Mouse (Mus musculus) embryonic stem cell, embryonic (primary cell): ENCODE data around the gene 1700088E04Rik.

Experiments used
- CTCF ChIA-PET, 4 experiments: fragments of 300-600 bp in 2 of 4; fragments of 350-600 bp in 2 of 4; sonication (Branson Sonifier 250); formaldehyde crosslinking; loops; one replicate each; lab custom pipeline; 2022; ENCODE audit warnings: inconsistent platforms in 2 of 4; lab: Charles Lee
- POLR2A ChIA-PET, 4 experiments: fragments of 300-600 bp in 2 of 4; fragments of 350-600 bp in 2 of 4; sonication (Branson Sonifier 250); formaldehyde crosslinking; loops; one replicate each; lab custom pipeline; 2022; ENCODE audit warnings: antibody characterized with exemption in 4 of 4, inconsistent platforms in 1 of 4; lab: Charles Lee

1700088E04Rik gene

GRCm38 (mm10) chr15:79122546-79122945 lies 18.5 kb downstream of the 1700088E04Rik start:
- CTCF ChIA-PET, result no interaction called here
- POLR2A ChIA-PET, result interaction anchor here in 3 of 4 experiments (0.6 to 3.1 kb wide), 4 partner anchors 12 to 96 kb away, joined by 3 to 10 read pairs (median 6); no protein-coding TSS in a partner anchor

- ChIA-PET CTCF (no interaction called here), POLR2A (interaction anchor here in 3 of 4 experiments (0.6 to 3.1 kb wide), 4 partner anchors 12 to 96 kb away, joined by 3 to 10 read pairs (median 6); no protein-coding TSS in a partner anchor)
These were observed 18.9 kb downstream of the 1700088E04Rik start for GRCm38 (mm10) chr15:79122119-79122518.

DNA sequence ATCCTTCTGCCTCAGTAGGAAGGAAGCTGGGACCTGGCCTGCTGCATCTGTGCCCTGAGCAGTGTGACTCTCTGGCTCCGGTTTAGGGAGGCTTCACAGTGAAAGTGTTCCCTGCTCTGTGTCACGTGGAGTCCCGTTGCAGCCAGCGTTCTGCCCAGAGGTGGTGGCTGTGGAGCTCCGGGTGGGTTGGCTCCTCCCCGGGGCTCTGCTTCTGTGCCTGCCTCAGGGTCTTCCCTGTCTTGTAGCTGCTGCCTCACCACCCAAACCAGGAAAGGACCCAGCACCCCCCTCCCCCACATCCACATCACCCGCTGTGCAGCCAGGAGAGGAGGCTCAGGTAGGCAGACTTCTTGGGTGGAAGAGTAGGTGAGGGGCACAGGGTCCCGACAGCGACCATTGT lies 21.6 kb downstream of the 1700088E04Rik start:
- CTCF ChIA-PET, result interaction anchor here in 3 of 4 experiments (0.6 to 4.6 kb wide), 6 partner anchors 8 to 123 kb away, joined by 3 to 33 read pairs (median 3); no protein-coding TSS in a partner anchor

DNA sequence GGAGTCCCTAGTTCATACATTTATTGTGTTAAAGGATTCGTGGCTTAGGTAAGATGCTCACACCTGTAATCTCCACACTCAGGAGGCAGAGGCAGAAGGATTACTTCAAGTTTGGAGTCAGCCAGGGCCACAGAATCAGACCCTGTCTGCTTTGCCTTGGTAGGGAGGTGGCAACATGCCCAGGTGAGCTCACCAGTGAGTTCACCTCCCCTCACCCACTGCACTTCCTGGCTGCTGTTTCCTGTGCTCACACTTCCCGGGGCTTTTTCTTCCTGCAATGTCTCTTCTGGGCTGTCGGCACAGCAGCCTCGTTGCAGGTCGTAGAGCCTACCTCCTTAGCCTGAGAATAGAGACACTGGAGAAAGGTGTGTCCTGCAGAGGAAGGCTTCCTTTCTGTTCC lies 25.8 kb downstream of the 1700088E04Rik start:
- POLR2A ChIA-PET, result interaction anchor here in 2 of 4 experiments (0.6 to 3.2 kb wide), 2 partner anchors 11 to 20 kb away, joined by 3 to 13 read pairs; no protein-coding TSS in a partner anchor
- CTCF ChIA-PET, result interaction anchor here in 2 of 4 experiments (1.2 to 2.4 kb wide), 3 partner anchors 12 to 13 kb away, joined by 3 to 7 read pairs (median 4); no protein-coding TSS in a partner anchor

More for the DNA sequence above, 21.6 kb downstream of the 1700088E04Rik start:
- POLR2A ChIA-PET, result interaction anchor here in 2 of 4 experiments (0.8 to 4.2 kb wide), 16 partner anchors 9 to 172 kb away, joined by 3 to 18 read pairs (median 4); partner anchors contain the start of genes 1700088E04Rik (in 1 of the 2), Micall1 (in 1 of the 2) and Triobp (in 1 of the 2)

DNA sequence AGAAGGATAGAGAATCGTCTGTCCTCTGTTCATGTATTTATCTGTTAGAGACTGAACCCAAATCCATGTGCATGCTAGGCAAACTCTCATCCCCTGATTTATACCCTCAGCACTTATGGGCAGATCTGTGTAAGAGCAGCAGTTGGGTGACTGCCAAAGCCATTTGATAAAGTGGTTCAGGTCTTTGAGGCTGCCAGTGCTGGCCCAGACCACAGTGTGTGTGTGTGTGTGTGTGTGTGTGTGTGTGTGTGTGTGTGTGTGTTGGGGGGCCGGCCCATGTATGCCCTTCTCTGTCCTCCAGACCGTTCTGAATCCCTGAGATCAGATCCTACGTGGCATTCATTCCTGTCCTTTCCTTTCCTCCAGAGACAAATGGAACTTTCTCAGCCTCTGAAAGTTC lies 29.3 kb downstream of the 1700088E04Rik start:
- CTCF ChIA-PET, result no interaction called here
- POLR2A ChIA-PET, result interaction anchor here in 1 of 4 experiments (2.0 to 2.2 kb wide), 2 partner anchors 12 to 50 kb away, joined by 4 to 10 read pairs; no protein-coding TSS in a partner anchor

GRCm38 (mm10) chr15:79110528-79110927 lies 30.5 kb downstream of the 1700088E04Rik start:
- CTCF ChIA-PET, result interaction anchor here in 1 of 4 experiments (1.1 to 1.8 kb wide), 4 partner anchors 16 to 38 kb away, joined by 3 to 8 read pairs (median 4); no protein-coding TSS in a partner anchor
- POLR2A ChIA-PET, result interaction anchor here in 2 of 4 experiments (1.0 to 3.2 kb wide), 13 partner anchors 9 to 51 kb away, joined by 3 to 18 read pairs (median 4); partner anchors contain the start of gene Eif3l (in 1 of the 2)

DNA sequence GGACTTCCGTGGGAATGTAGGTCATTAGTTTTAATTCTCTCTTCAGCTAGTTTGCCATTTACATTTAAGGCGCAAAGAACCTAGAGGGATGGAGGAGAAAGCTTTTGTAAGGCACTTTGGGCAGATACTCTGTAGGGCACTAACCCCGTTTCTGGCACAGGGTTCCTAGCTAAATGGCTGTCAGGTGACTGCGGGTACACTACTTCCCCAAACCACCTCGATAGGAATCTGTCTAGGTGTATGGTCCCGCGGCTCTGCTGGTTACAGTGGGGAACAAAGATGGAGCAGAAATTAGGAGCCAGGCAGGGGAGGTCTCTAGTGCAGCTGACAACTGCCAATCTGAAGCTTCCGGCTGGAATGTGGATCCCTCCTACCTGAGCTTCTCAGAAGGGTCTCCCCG lies 31.0 kb downstream of the 1700088E04Rik start:
- POLR2A ChIA-PET, result interaction anchor here in 2 of 4 experiments (0.9 to 3.2 kb wide), 15 partner anchors 9 to 51 kb away, joined by 3 to 18 read pairs (median 4); partner anchors contain the start of gene Eif3l (in 1 of the 2)
- CTCF ChIA-PET, result interaction anchor here in 2 of 4 experiments (1.0 to 2.4 kb wide), 6 partner anchors 11 to 38 kb away, joined by 3 to 16 read pairs (median 4); no protein-coding TSS in a partner anchor

DNA sequence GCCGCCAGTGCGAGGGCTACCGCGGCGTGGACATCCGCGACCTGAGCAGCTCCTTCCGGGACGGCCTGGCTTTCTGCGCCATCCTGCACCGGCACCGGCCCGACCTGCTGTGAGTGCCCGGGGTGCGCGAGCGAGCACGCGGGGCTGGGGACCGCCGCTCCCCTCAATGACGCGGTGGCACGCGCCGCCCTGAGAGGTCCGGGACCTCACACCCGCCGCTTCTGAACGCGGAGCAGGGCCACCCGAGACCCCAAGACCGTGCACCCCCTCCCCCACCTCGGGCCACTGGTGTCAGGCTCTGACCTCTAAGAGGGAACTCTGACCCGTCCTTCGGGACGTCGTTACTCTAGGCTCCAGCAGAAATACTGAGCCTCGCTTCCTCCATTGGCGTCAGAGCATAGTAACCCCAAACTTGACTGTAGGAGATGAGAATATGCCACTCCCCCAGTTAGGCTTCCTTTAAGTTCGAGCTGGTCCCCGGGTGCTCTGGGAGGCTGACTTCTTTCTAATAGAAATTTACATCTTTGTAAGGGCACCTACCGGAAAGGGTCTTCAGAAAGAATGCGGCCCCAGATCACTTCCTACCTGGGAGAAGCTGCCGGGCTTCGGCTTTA lies 31.6 kb downstream of the 1700088E04Rik start:
- ChIA-PET POLR2A (interaction anchor here in 3 of 4 experiments (0.9 to 3.2 kb wide), 22 partner anchors 10 to 182 kb away, joined by 3 to 18 read pairs (median 4); partner anchors contain the start of genes 1700088E04Rik (in 1 of the 3), Ankrd54 (in 1 of the 3), Eif3l (in 1 of the 3) and Polr2f (in 1 of the 3)), CTCF (interaction anchor here in 2 of 4 experiments (1.0 to 2.4 kb wide), 6 partner anchors 12 to 39 kb away, joined by 3 to 16 read pairs (median 4); no protein-coding TSS in a partner anchor)

DNA sequence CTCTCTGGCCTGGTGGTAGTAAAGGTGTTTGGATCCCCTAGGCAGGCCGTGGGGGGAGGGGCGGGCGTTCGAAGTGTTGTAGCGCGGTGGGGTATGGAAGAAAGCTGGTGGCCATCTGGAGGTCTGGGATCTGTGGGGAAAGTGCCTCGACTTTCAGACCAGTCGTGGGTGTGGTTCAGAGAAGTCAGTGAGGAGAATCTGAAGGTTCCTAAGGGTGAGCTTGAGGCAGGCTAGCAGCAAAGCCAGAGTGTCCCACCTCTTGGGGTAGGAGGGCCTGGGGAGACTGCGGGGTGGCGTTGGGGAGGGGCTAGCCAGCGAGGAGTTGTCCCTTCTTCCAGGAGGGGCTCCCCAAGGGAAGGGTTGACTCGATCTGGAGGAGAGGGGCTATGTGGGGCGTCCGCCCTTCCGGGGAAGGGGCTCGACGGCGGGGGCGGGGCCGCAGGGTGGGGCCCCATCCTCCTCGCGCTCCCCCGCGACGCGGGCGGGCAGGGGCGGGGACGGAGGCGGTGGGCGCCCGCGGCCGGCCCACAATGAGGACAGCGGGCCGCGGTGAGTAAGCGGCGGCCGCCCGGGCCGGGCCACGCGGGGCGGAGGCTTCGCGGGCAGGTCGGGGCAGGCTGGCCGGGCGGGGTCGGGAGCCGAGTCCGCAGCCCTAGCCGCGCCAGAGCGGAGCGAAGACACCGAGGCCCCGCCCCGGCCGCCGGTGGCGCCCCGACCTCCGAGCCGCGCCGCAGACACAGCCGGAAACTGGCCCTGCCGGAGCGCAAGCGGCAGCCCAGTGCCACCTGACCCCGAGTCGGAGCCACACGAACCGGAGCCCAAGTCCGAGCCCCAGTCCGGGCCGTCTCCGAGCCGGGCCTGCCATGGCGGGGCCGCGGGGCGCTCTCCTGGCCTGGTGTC lies 32.4 kb downstream of the 1700088E04Rik start, which contains the start of gene Micall1:
Micall1 (plus strand) TSS at position 478 of the 900 bp plus-strand sequence.
- ChIA-PET CTCF (interaction anchor here in 2 of 4 experiments (0.8 to 2.4 kb wide), 5 partner anchors 9 to 40 kb away, joined by 3 to 16 read pairs (median 4); no protein-coding TSS in a partner anchor), POLR2A (interaction anchor here (0.5 to 3.2 kb wide), 24 partner anchors 9 to 244 kb away, joined by 3 to 18 read pairs (median 4); partner anchors contain the start of genes 1700088E04Rik (in 1 of the 4), Ankrd54 (in 1 of the 4), Eif3l (in 1 of the 4) and H1f0 (in 1 of the 4))

DNA sequence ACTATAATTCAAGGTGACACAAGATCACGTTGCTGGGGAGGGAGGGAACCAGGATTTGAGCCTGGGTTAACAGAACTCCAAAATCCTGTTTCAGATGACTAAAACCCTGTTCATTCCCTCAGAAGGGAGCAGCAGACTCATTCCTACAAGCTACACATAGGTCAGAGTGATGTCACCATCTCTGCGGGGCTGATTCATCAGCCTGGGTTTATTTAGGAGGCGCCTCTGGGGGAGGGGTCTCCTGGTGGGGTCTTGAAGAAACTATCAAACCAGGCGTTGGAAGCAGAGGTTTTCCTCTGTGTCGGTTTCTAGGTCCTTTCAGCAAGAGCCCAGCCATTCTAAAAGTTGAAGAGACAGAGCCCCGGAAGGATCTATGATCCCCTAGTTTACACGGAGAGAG lies 33.1 kb downstream of the 1700088E04Rik start:
- ChIA-PET POLR2A (interaction anchor here in 3 of 4 experiments (0.6 to 3.2 kb wide), 17 partner anchors 8 to 1424 kb away, joined by 3 to 18 read pairs (median 4); partner anchors contain the start of genes 1700088E04Rik (in 1 of the 3), Ankrd54 (in 1 of the 3), H1f0 (in 1 of the 3) and Polr2f (in 1 of the 3)), CTCF (interaction anchor here in 1 of 4 experiments (0.8 to 2.4 kb wide), 3 partner anchors 9 to 41 kb away, joined by 4 to 16 read pairs (median 5); no protein-coding TSS in a partner anchor)

DNA sequence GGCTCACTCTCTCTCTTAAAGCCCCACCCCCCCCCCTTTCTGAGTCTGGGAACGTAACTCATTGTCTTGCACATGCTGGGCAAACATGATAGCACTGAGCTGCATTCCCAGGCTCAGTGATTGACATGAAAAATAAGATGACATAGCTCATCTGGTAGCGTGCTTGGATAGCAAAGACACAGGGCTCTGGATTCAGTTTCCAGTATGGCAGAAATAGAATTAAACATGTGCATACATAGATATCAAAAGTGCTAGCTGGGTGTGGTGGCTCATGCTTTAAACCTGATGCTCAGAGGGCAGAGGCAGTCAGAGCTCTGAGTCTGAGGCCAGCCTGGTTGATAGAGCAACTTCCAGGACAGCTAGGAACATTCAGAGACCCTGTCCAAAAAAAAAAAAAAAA lies 35.2 kb downstream of the 1700088E04Rik start:
- CTCF ChIA-PET, result interaction anchor here in 1 of 4 experiments (0.5 to 0.6 kb wide), 2 partner anchors 42 to 185 kb away, joined by 3 to 7 read pairs; no protein-coding TSS in a partner anchor
- POLR2A ChIA-PET, result interaction anchor here in 3 of 4 experiments (0.5 to 2.1 kb wide), 5 partner anchors 11 to 157 kb away, joined by 3 to 4 read pairs (median 3); no protein-coding TSS in a partner anchor

DNA sequence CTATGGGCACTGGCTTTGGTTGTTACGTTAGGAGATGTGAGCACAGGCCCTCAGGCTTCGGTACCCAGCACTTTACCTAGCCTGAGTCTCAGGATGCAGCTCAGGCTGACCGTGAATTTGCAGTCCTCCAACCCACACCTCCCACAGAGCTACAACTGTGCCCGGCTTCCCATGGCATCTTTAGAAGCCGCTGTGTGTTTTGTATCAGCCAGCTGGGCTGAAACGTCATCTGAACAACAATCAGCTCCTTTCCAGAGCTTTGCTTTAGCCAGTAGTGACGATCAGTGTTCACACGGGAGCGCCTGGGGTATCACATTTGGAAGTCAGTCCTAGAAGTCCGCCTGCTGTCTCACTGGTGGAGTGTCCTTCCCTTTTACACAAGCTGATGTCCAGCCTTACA lies 37.8 kb downstream of the 1700088E04Rik start:
- ChIA-PET POLR2A (interaction anchor here in 1 of 4 experiments (0.6 to 1.3 kb wide), 2 partner anchors 9 to 56 kb away, joined by 3 read pairs; no protein-coding TSS in a partner anchor), CTCF (interaction anchor here in 2 of 4 experiments (1.0 to 1.4 kb wide), 4 partner anchors 25 to 1005 kb away, joined by 3 read pairs; no protein-coding TSS in a partner anchor)

DNA sequence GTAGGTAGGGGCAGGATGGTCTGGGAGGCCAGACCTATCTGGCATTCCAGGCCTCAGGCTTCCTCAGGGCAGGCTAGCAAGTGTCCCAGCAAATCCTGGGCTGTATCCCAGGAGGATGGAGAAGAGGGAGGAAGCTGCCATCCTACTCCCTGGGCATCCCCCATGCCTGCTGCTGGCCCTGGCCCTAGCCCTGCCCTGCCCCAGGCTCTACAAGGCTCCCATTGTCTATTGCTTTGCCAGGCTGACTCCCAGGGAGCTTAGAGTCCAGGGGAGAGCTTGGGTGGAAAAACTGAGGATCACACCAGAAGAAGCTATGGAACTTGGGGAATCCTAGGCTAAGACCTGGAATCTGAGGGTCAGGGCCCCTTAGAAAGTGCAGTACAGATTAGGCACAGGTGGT lies 39.5 kb downstream of the 1700088E04Rik start:
- ChIA-PET CTCF (interaction anchor here in 3 of 4 experiments (0.7 to 1.4 kb wide), 3 partner anchors 38 to 206 kb away, joined by 3 read pairs; no protein-coding TSS in a partner anchor), POLR2A (interaction anchor here in 2 of 4 experiments (0.6 to 0.9 kb wide), 3 partner anchors 18 to 182 kb away, joined by 3 read pairs; no protein-coding TSS in a partner anchor)

GRCm38 (mm10) chr15:79100391-79100790 lies 40.7 kb downstream of the 1700088E04Rik start:
- ChIA-PET CTCF (interaction anchor here in 3 of 4 experiments (0.6 to 2.1 kb wide), 3 partner anchors 18 to 107 kb away, joined by 6 to 14 read pairs (median 7); no protein-coding TSS in a partner anchor), POLR2A (interaction anchor here in 3 of 4 experiments (0.6 to 2.7 kb wide), 10 partner anchors 8 to 117 kb away, joined by 3 to 12 read pairs (median 4); partner anchors contain the start of gene Micall1 (in 2 of the 3))

GRCm38 (mm10) chr15:79099456-79099855 lies 41.6 kb downstream of the 1700088E04Rik start:
- POLR2A ChIA-PET, result interaction anchor here in 3 of 4 experiments (0.6 to 2.7 kb wide), 8 partner anchors 9 to 151 kb away, joined by 3 to 12 read pairs (median 4); partner anchors contain the start of gene Micall1 (in 2 of the 3)
- CTCF ChIA-PET, result interaction anchor here in 2 of 4 experiments (0.7 to 2.1 kb wide), 7 partner anchors 9 to 151 kb away, joined by 3 to 14 read pairs (median 4); partner anchors contain the start of gene Micall1 (in 1 of the 2)

DNA sequence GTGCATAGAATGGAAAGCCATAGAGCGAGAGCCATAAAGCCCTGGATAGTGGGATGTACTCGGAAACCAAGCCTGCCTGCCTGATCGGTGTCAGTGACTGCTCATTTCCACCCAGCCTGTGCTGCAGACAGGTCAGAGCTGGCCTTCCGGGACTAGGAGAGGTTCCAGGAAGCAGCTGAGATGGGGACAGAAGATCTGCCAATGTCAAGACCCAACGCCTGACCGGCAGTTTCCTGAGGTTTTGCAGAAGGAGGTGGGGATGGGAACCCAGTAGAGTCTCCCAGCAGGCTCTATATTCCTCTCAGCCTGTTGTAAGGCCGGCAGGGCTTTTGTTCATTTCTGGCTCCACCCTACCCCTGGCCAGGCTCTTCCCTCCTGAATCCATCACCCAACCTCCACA lies 42.2 kb downstream of the 1700088E04Rik start:
- ChIA-PET CTCF (interaction anchor here in 1 of 4 experiments (1.0 to 2.1 kb wide), 5 partner anchors 9 to 151 kb away, joined by 3 to 7 read pairs (median 4); partner anchors contain the start of gene Micall1), POLR2A (interaction anchor here in 3 of 4 experiments (0.6 to 2.7 kb wide), 5 partner anchors 9 to 282 kb away, joined by 3 to 12 read pairs (median 3); partner anchors contain the start of gene Micall1 (in 2 of the 3))
